17 mouse cellular contexts compared by ENCODE assay signal in the genomic region with DNA sequence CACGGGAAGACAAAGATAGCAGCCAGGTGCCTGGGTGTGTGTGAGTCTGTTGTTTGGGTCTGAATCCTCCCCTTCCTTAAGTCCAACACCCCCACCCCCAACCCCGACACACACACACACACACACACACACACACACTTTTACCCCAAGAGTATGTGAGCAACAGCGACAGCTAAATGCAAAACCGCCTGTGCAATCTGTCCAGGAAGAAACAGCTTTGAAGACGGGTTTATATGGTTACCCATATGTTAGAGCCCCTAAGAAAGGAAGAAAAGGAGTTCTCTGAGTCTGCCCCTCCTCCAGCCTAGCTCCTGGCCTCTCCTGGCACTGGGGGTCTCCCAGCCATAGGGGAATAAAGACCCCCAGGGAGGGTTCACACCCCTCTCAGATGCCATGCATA.
DNase-seq lines count a peak whose midpoint lies in the region; ATAC-seq and TF ChIP-seq lines count a peak whose summit lies in the region.
"Had no signal": no experiment of that assay in that cellular context is flagged by ENCODE, and none has a peak within 500 bp of the region (broad histone marks: within the 10 kb centered on the region; RNA-seq: fewer than 3 reads in every experiment).

No protein-coding gene starts in this region.

- H3K4me3 ChIP-seq in forebrain, embryonic 14.5 days (ENCODE audit: low read depth, low read length), result no peak overlapping the region
- H3K4me3 ChIP-seq in forebrain, embryonic 12.5 days (replicated peaks), result no peak overlapping the region
- H3K4me3 ChIP-seq in left cerebral cortex, adult 2 months, result no peak overlapping the region
- no peak overlapping the region for H3K4me3 ChIP-seq in neural tube, embryonic 14.5 days (ENCODE audit: low read depth, low read length)
- H3K4me3 ChIP-seq: heart, embryonic 10.5 days; liver, embryonic 12.5 days had no signal

- H3K9ac ChIP-seq in forebrain, embryonic 14.5 days (ENCODE audit: low read length), result peak overlapping the region; percentile 59; the same call in 1 of the 2 replicates
- no peak overlapping the region for H3K9ac ChIP-seq in forebrain, embryonic 12.5 days
- H3K9ac ChIP-seq in neural tube, embryonic 14.5 days (replicated peaks; ENCODE audit: low read depth, low read length), result no peak overlapping the region
- H3K9ac ChIP-seq: liver, embryonic 12.5 days had no signal

- H3K27ac ChIP-seq in forebrain, embryonic 14.5 days (ENCODE audit: low read depth, low read length), result peak overlapping the region; percentile 44
- H3K27ac ChIP-seq in forebrain, embryonic 12.5 days, result no peak overlapping the region
- peak overlapping the region; percentile 63; the same call in 1 of the 2 replicates for H3K27ac ChIP-seq in left cerebral cortex, adult 2 months
- no peak overlapping the region for H3K27ac ChIP-seq in neural tube, embryonic 14.5 days (ENCODE audit: low read depth, low read length)
- H3K27ac ChIP-seq: heart, embryonic 10.5 days; limb, embryonic 10.5 days; liver, embryonic 12.5 days had no signal

- WGBS in forebrain, embryonic 14.5 days, result 20% methylated on average over 5 of the region's 5 CpGs
- 32% methylated on average over 4 of the region's 5 CpGs for whole genome bisulfite sequencing in forebrain, embryonic 12.5 days
- WGBS in neural tube, embryonic 14.5 days, result 26% methylated on average over 5 of the region's 5 CpGs

- H3K4me2 ChIP-seq in forebrain, embryonic 14.5 days (ENCODE audit: low read length), result peak overlapping the region; percentile 60; the same call in 1 of the 2 replicates
- H3K4me2 ChIP-seq in forebrain, embryonic 12.5 days, result no peak overlapping the region
- H3K4me2 ChIP-seq in neural tube, embryonic 14.5 days (ENCODE audit: low read depth, low read length), result 0 out of 2 replicates have a peak overlapping the region, but pooled peaks have one; percentile 66
- H3K4me2 ChIP-seq: liver, embryonic 12.5 days had no signal

- DNase-seq in forebrain, embryonic 14.5 days (ENCODE audit: low spot score), result peak; percentile 75
- no peak for DNase-seq in left cerebral cortex, adult 2 months (ENCODE audit: extremely low spot score in 1 of 2, low spot score in 2 of 2)
- DNase-seq in left cerebral cortex, adult 11 months (ENCODE audit: low spot score), result no peak
- DNase-seq in brain, embryonic 18.5 days (ENCODE audit: low read depth, low spot score), result peak; percentile 52
- no peak for DNase-seq in adrenal gland, postnatal 36 days
- no peak for DNase-seq in lung, adult 18-20 months
- DNase-seq: cerebellum, adult 18-20 months; gastrocnemius, postnatal 36 days; heart, postnatal 14 days; spleen, adult 18-20 months; thymus, postnatal 14 days had no signal

- H3K4me1 ChIP-seq in forebrain, embryonic 14.5 days (ENCODE audit: control insufficient read depth, insufficient read depth, low read length), result peaks cover 8% of the 10 kb centered on the region; the same call in 1 of the 2 replicates
- H3K4me1 ChIP-seq in forebrain, embryonic 12.5 days, result peaks cover 22% of the 10 kb centered on the region
- H3K4me1 ChIP-seq in neural tube, embryonic 14.5 days (ENCODE audit: control insufficient read depth, insufficient read depth, low read length), result peaks cover 13% of the 10 kb centered on the region
- H3K4me1 ChIP-seq: heart, embryonic 10.5 days; liver, embryonic 12.5 days had no signal

- ATAC-seq in forebrain, embryonic 14.5 days, result peak; percentile 69
- no peak for ATAC-seq in forebrain, embryonic 12.5 days (ENCODE audit: low FRiP score)
- no peak for ATAC-seq in neural tube, embryonic 14.5 days (ENCODE audit: low read depth)
- ATAC-seq: inflammation-experienced regulatory T-cells, adult 6 months; liver, embryonic 12.5 days had no signal

- no peak for TF ChIP-seq CTCF in left cerebral cortex, adult 2 months (IDR thresholded peaks at IDR 0.05)

- intact Hi-C loops in left cerebral cortex, adult 2 months (cut with DNase I), result loop anchor here (2.0 kb wide), 1 partner anchor 92 kb away; no protein-coding TSS in a partner anchor

- H3K27me3 ChIP-seq in forebrain, embryonic 14.5 days (replicated peaks; ENCODE audit: control insufficient read depth, insufficient read depth, low read length), result peaks cover 27% of the 10 kb centered on the region
- H3K27me3 ChIP-seq in forebrain, embryonic 12.5 days, result peaks cover 84% of the 10 kb centered on the region
- H3K27me3 ChIP-seq in neural tube, embryonic 14.5 days (ENCODE audit: control insufficient read depth, insufficient read depth, low read length), result peaks cover 11% of the 10 kb centered on the region

- H3K9me3 ChIP-seq in forebrain, embryonic 14.5 days (replicated peaks; ENCODE audit: control insufficient read depth, low read length), result no peaks in the 10 kb centered on the region
- H3K9me3 ChIP-seq in forebrain, embryonic 12.5 days, result no peaks in the 10 kb centered on the region
- H3K9me3 ChIP-seq in neural tube, embryonic 14.5 days (ENCODE audit: control insufficient read depth, low read length), result no peaks in the 10 kb centered on the region
- H3K9me3 ChIP-seq: heart, embryonic 10.5 days; limb, embryonic 10.5 days; liver, embryonic 12.5 days had no signal

- no peaks in the 10 kb centered on the region for H3K36me3 ChIP-seq in forebrain, embryonic 14.5 days (ENCODE audit: control insufficient read depth, insufficient read depth, low read length)
- no peaks in the 10 kb centered on the region for H3K36me3 ChIP-seq in forebrain, embryonic 12.5 days (replicated peaks)
- H3K36me3 ChIP-seq in neural tube, embryonic 14.5 days (ENCODE audit: control insufficient read depth, insufficient read depth, low read length), result no peaks in the 10 kb centered on the region
- H3K36me3 ChIP-seq: heart, embryonic 10.5 days; limb, embryonic 10.5 days; liver, embryonic 12.5 days had no signal

Comparison
In these comparisons a context has a peak if more than half of its experiments do, and no peak if none do; other contexts are left out.
1. H3K27ac ChIP-seq: peak in forebrain, embryonic 14.5 days (single experiment) and left cerebral cortex, adult 2 months (single experiment); none in forebrain, embryonic 12.5 days (single experiment) and neural tube, embryonic 14.5 days (single experiment).
2. DNase-seq: peak in forebrain, embryonic 14.5 days (single experiment) and brain, embryonic 18.5 days (single experiment); none in left cerebral cortex, adult 2 months (0 of 2), left cerebral cortex, adult 11 months (single experiment), adrenal gland, postnatal 36 days (0 of 2) and lung, adult 18-20 months (0 of 2).